Mouse (Mus musculus) forebrain, embryonic 11.5 days (tissue): ENCODE measurements around the gene Sox15. TPM values are rescaled to one million over a fixed set of nuclear protein-coding genes. Genes with fewer than 3 reads are reported as not detected.

ENCODE experiments used
- ATAC-seq: fragments of 200-750 bp; cut with Nextera tagmentation; replicated peaks from 2 replicates; pipeline ENCODE4 v1.8.0; 2017; ENCODE audit warnings: moderate TSS enrichment; ENCODE audit not compliant: low FRiP score
- DNase-seq: peaks from one replicate; pipeline ENCODE4 v3.0.0-alpha.2; 2017; ENCODE audit warnings: low spot score
- H3K27ac ChIP-seq: fragments of 300-500 bp; sonication (generic); 2 replicates; pipeline ENCODE4 v1.5.1; 2014; ENCODE audit warnings: low read depth, low read length
- H3K27me3 ChIP-seq: fragments of 300-500 bp; sonication (generic); 2 replicates; pipeline ENCODE4 v1.6.1; 2014; ENCODE audit warnings: mild to moderate bottlenecking, low read length, mixed read lengths; ENCODE audit not compliant: control insufficient read depth, insufficient read depth
- H3K36me3 ChIP-seq: fragments of 300-500 bp; sonication (generic); 2 replicates; pipeline ENCODE4 v1.6.1; 2014; ENCODE audit warnings: mild to moderate bottlenecking, low read length, moderate library complexity, mixed read lengths; ENCODE audit not compliant: control insufficient read depth, insufficient read depth
- H3K4me1 ChIP-seq: fragments of 300-500 bp; sonication (generic); replicated peaks from 2 replicates; pipeline ENCODE4 v1.6.1; 2014; ENCODE audit warnings: low read length, mixed read lengths; ENCODE audit not compliant: control insufficient read depth, insufficient read depth
- H3K4me2 ChIP-seq: fragments of 300-500 bp; sonication (generic); 2 replicates; pipeline ENCODE4 v1.6.1; 2014; ENCODE audit warnings: low read depth, mild to moderate bottlenecking, low read length, moderate library complexity, mixed read lengths; ENCODE audit not compliant: severe bottlenecking
- H3K4me3 ChIP-seq: fragments of 300-500 bp; sonication (generic); 2 replicates; pipeline ENCODE4 v1.5.1; 2014; ENCODE audit warnings: low read depth, low read length
- H3K9ac ChIP-seq: fragments of 300-500 bp; sonication (generic); 2 replicates; pipeline ENCODE4 v1.6.1; 2014; ENCODE audit warnings: low read length
- H3K9me3 ChIP-seq: fragments of 300-500 bp; sonication (generic); 2 replicates; pipeline ENCODE4 v1.6.1; 2016; ENCODE audit warnings: low read length, mixed read lengths; ENCODE audit not compliant: control insufficient read depth
- WGBS: fragments of 180-500 bp; shearing (Covaris S2); extraction: QIAGEN DNeasy Blood & Tissue Kit; methylation state at CpG from one replicate; pipeline ENCODE4 v1.1.7; 2014; 5-methylcytosine and 5-hydroxymethylcytosine counted together
- polyA plus RNA-seq: library from polyadenylated mRNA; unstranded; fragments of >200 nt; fragmentation: Nextera tagmentation; extraction: Ambion mirVana; gene quantifications from 2 replicates; pipeline ENCODE4 v1.2.1, GENCODE M21; 2014

Sox15 gene
- polyA plus RNA-seq, 1 experiment from 2014 or later = not detected

DNA sequence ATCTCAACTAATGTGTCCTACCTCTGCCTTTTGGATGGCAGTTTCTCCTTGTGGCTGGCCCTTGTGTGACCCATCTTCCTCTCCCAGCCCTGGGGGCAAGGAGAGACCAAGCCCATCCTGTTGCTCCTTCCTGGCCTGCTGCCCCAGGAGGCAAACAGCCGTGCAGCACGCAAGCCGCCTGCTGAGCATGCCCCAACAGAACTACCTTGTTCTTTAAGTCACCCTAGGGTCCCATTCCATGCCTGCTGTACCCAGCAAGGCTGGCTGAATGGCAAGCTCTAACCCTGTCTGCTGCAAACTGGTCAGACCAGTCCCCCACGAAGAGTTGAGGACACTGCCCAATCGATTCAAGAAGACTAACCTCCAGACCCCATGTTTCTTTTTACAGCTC lies 946 bp downstream of the Sox15 start:
- 78% methylated on average over 5 of the region's 5 CpGs for WGBS
- Histone ChIP-seq H3K27ac (no peak overlapping the region), H3K36me3 (peaks cover 16% of the 10 kb centered on the region)

GRCm38 (mm10) chr11:69656617-69657461 lies 1.7 kb downstream of the Sox15 start:
- H3K9ac ChIP-seq = no peak overlapping the region
- WGBS = 82% methylated on average over 10 of the region's 10 CpGs
- H3K27ac ChIP-seq = no peak overlapping the region
- DNase-seq (peak; percentile 72), ATAC-seq (no peak)
- no peak overlapping the region for H3K4me2 ChIP-seq
- H3K9me3 ChIP-seq = no peaks in the 10 kb centered on the region
- peaks cover 13% of the 10 kb centered on the region; the same call in 1 of the 2 replicates for H3K4me1 ChIP-seq
- H3K27me3 ChIP-seq = no peaks in the 10 kb centered on the region
- H3K4me3 ChIP-seq = no peak overlapping the region
- peaks cover 13% of the 10 kb centered on the region for H3K36me3 ChIP-seq

More for the DNA sequence above, 946 bp downstream of the Sox15 start:
- H3K4me2 ChIP-seq = no peak overlapping the region
- H3K9me3 ChIP-seq = no peaks in the 10 kb centered on the region
- no peak overlapping the region for H3K9ac ChIP-seq
- DNase-seq (no peak), ATAC-seq (no peak)
- H3K27me3 ChIP-seq = no peaks in the 10 kb centered on the region
- H3K4me1 ChIP-seq = peaks cover 7% of the 10 kb centered on the region; the same call in 1 of the 2 replicates
- H3K4me3 ChIP-seq = no peak overlapping the region

- Histone ChIP-seq H3K27ac (no peak overlapping the region), H3K36me3 (peaks cover 9% of the 10 kb centered on the region), H3K4me2 (no peak overlapping the region), H3K4me1 (peaks cover 13% of the 10 kb centered on the region; the same call in 1 of the 2 replicates), H3K27me3 (no peaks in the 10 kb centered on the region), H3K4me3 (no peak overlapping the region), H3K9ac (no peak overlapping the region), H3K9me3 (no peaks in the 10 kb centered on the region)
- ATAC-seq (no peak), DNase-seq (no peak)
- WGBS = 83% methylated on average over 15 of the region's 15 CpGs
Observed at GRCm38 (mm10) chr11:69657462-69657881, 2.4 kb downstream of the Sox15 start.

GRCm38 (mm10) chr11:69661221-69661881 lies 6.2 kb downstream of the Sox15 start:
- 90% methylated on average over 3 of the region's 3 CpGs for WGBS
- peak overlapping the region; percentile 96 for H3K27ac ChIP-seq
- H3K9ac ChIP-seq = peak overlapping the region; percentile 78; the same call in 1 of the 2 replicates
- ATAC-seq = no peak
- peak overlapping the region; percentile 52 for H3K4me2 ChIP-seq
- peaks cover 15% of the 10 kb centered on the region for H3K36me3 ChIP-seq
- no peaks in the 10 kb centered on the region for H3K9me3 ChIP-seq
- no peaks in the 10 kb centered on the region for H3K27me3 ChIP-seq
- peaks cover 10% of the 10 kb centered on the region; the same call in 1 of the 2 replicates for H3K4me1 ChIP-seq
- no peak for DNase-seq
- peak overlapping the region; percentile 47 for H3K4me3 ChIP-seq

GRCm38 (mm10) chr11:69662213-69662966 lies 7.3 kb downstream of the Sox15 start, which contains the start of gene Mpdu1:
Gene Mpdu1, minus strand, starts transcription at chr11:69662642.
- peak within 1 kb of the TSS; percentile 52 for H3K4me2 ChIP-seq
- H3K4me1 ChIP-seq = peaks cover 10% of the 10 kb centered on the region; the same call in 1 of the 2 replicates
- DNase-seq = peak; percentile 97
- peak within 1 kb of the TSS; percentile 47 for H3K4me3 ChIP-seq
- no peaks in the 10 kb centered on the region for H3K27me3 ChIP-seq
- H3K36me3 ChIP-seq = peaks cover 18% of the 10 kb centered on the region
- H3K9me3 ChIP-seq = no peaks in the 10 kb centered on the region
- ATAC-seq = peak; percentile 95
- peak within 1 kb of the TSS; percentile 78 for H3K9ac ChIP-seq
- WGBS = under 1% methylated on average over 48 of the region's 48 CpGs
- peak within 1 kb of the TSS; percentile 96 for H3K27ac ChIP-seq

- peak overlapping the region; percentile 47 for H3K4me3 ChIP-seq
- 70% methylated on average over 13 of the region's 13 CpGs for WGBS
- peaks cover 10% of the 10 kb centered on the region; the same call in 1 of the 2 replicates for H3K4me1 ChIP-seq
- H3K9me3 ChIP-seq = no peaks in the 10 kb centered on the region
- H3K27me3 ChIP-seq = no peaks in the 10 kb centered on the region
- H3K36me3 ChIP-seq = peaks cover 23% of the 10 kb centered on the region
- H3K27ac ChIP-seq = peak overlapping the region; percentile 96
- peak; percentile 42 for ATAC-seq
- peak overlapping the region; percentile 78 for H3K9ac ChIP-seq
- peak overlapping the region; percentile 52 for H3K4me2 ChIP-seq
- no peak for DNase-seq
Observed at GRCm38 (mm10) chr11:69662967-69663671, 8.0 kb downstream of the Sox15 start.

DNA sequence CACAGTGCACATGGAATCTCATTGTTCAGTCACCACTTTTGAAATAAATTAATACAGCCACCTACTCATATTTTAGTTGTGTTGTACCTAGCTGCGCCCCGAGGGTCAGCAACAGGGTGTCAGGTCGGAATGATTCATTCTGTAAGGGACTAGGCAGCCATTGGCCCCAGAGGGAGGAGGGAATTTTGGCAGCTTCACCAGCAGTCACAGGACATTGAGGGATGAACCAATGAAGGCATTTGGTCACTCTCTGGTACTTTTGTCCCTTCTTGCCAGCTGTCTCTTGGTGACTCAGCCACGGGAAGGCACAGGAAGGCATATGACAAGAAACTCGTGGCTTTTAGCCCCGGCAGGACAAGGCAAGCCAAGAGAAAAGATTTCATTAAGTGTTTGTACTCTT lies 8.7 kb downstream of the Sox15 start:
- 87% methylated on average over 6 of the region's 6 CpGs for WGBS
- no peaks in the 10 kb centered on the region for H3K9me3 ChIP-seq

More for the DNA sequence above, 8.7 kb downstream of the Sox15 start:
- H3K4me2 ChIP-seq = no peak overlapping the region
- no peak overlapping the region for H3K27ac ChIP-seq
- H3K36me3 ChIP-seq = peaks cover 26% of the 10 kb centered on the region
- no peak overlapping the region for H3K4me3 ChIP-seq
- DNase-seq (no peak), ATAC-seq (no peak)
- no peak overlapping the region for H3K9ac ChIP-seq
- no peaks in the 10 kb centered on the region for H3K27me3 ChIP-seq
- peaks cover 10% of the 10 kb centered on the region; the same call in 1 of the 2 replicates for H3K4me1 ChIP-seq
